Mouse (Mus musculus) heart, postnatal 0 days (tissue): ENCODE data around the gene Smox.

Experiments used
- CTCF ChIP-seq: IDR thresholded peaks from 2 replicates; pipeline ENCODE4 v1.5.1; 2016; ENCODE audit warnings: antibody characterized with exemption, control low read depth, low read depth
- EP300 ChIP-seq: IDR thresholded peaks from 2 replicates; pipeline ENCODE4 v1.6.1; 2016; ENCODE audit warnings: antibody characterized with exemption, low read depth

GRCm38 (mm10) chr2:131483562-131483961 is 7.7 kb upstream of the Smox start:
- no peak for TF ChIP-seq CTCF
- TF ChIP-seq EP300, result no peak
